Mouse (Mus musculus): ENCODE results near the gene Kctd21.
A peak's percentile ranks its signal among the peaks of the same experiment; 100 is the strongest.

Kctd21 gene

GRCm38 (mm10) chr7:97317706-97318105, 14.4 kb upstream of the Kctd21 start:
- DNase-seq (ENCODE audit: extremely low spot score), result no peak

DNA sequence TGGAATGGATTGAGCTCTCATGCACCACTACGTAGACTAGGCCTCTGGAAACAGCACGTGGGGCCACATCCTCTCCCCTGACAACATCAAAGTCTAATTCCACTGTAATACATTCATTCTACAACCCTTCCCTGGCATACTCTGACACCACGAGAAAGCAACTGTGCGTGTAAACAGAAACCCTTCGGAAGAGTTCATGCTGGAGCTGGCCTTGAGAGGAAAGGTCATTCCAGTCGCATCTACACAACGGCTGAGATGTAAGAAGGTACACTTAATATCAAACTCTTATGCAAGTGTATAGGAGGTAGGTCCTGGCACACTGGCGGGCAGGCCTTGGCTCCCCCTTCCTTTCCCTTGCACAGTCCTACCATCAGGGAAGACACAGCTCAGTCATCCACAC, 7.8 kb upstream of the Kctd21 start:
- DNase-seq (ENCODE audit: extremely low spot score), result no peak

GRCm38 (mm10) chr7:97325156-97325985, 6.8 kb upstream of the Kctd21 start:
- peak; percentile 29 for DNase-seq (ENCODE audit: extremely low spot score)

- no peak for DNase-seq (ENCODE audit: extremely low spot score)
Observed at GRCm38 (mm10) chr7:97327376-97327775, 4.8 kb upstream of the Kctd21 start.

- DNase-seq (ENCODE audit: extremely low spot score), result no peak
Observed at GRCm38 (mm10) chr7:97328891-97329588, 3.1 kb upstream of the Kctd21 start.

DNA sequence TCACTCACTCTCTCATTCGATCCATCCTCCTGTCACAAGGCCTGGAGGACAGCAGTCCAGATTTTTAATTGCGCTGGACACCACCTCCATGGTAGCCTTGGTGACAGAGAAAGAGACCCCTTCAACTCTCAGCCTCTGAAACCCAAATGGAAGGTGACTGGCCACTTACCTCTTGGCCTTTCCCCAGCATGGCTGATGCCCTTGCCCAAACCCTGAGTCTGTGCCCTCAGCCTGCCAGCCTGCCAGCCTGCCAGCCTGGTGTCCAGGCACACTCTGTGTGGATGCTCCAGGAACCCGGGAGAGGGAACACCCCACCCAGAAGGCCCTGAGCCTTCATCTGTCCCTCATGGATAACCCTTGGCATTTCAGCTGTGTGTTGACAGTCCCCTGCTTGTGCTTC, 2.5 kb upstream of the Kctd21 start:
- no peak for DNase-seq (ENCODE audit: extremely low spot score)

GRCm38 (mm10) chr7:97330931-97331645, 1.0 kb upstream of the Kctd21 start:
- DNase-seq (ENCODE audit: extremely low spot score), result peak; percentile 12

DNA sequence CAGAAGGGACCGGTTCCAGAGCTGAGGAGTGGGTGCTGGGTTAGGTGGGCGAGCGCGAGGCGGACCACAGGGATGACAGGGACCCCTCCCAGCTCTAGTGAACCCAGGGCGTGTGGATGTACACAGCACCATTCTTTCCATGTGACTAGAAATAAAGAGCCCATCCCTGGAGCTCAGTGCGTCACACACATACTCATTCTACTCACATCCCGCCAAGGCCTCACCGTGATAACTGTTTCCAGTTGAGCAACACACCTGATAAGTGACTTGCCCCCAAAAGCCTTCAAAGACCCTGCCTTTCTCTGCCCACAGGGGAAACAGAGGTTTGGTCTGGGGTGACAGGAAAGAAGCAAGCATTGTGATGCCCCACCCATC, 527 bp downstream of the Kctd21 start:
- no peak for DNase-seq (ENCODE audit: extremely low spot score)

GRCm38 (mm10) chr7:97333113-97333898, 1.2 kb downstream of the Kctd21 start:
- DNase-seq (ENCODE audit: extremely low spot score), result no peak

DNA sequence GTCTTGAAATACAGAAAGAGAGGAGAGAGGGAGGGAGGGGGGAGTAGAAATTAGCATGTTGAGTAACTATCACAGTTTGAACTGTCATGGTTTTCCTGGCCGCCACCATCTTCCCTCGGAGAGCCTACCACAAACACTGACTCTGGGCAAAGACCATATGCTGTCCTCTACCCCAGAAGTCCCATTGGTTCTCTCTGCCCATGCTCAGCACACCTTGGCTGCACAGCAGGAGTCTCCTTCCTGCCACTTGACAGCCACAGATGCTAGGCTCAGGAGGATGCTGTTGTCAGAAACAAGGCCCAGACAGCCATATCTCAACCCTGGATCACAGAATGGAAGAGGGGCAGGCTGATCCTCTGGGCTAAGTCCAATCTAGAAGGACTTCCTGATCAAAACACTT, 2.3 kb downstream of the Kctd21 start:
- DNase-seq (ENCODE audit: extremely low spot score), result no peak

- no peak for DNase-seq (ENCODE audit: extremely low spot score)
Observed at GRCm38 (mm10) chr7:97336678-97337077, 4.6 kb downstream of the Kctd21 start.

GRCm38 (mm10) chr7:97338593-97338992, 6.5 kb downstream of the Kctd21 start:
- DNase-seq (ENCODE audit: extremely low spot score), result no peak

DNA sequence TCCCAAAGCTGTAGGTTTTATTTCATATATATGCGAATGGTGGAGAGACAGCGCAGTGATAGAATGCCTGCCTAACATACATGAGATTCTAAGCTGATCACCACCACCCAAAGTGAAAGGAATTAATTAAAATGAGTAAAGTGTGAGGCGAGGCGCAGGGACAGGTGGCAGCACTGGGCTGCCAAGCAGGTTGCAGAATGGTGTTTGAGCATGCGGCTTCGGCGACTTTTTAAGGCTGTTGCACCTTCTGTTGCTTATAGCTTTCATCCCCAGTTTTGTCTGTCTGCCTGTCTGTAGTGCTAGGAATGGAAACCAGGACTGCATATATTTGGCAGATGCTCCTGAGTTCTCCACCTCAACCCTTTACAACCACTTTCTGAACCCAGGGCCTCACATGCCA, 7.5 kb downstream of the Kctd21 start:
- DNase-seq (ENCODE audit: extremely low spot score), result no peak

DNA sequence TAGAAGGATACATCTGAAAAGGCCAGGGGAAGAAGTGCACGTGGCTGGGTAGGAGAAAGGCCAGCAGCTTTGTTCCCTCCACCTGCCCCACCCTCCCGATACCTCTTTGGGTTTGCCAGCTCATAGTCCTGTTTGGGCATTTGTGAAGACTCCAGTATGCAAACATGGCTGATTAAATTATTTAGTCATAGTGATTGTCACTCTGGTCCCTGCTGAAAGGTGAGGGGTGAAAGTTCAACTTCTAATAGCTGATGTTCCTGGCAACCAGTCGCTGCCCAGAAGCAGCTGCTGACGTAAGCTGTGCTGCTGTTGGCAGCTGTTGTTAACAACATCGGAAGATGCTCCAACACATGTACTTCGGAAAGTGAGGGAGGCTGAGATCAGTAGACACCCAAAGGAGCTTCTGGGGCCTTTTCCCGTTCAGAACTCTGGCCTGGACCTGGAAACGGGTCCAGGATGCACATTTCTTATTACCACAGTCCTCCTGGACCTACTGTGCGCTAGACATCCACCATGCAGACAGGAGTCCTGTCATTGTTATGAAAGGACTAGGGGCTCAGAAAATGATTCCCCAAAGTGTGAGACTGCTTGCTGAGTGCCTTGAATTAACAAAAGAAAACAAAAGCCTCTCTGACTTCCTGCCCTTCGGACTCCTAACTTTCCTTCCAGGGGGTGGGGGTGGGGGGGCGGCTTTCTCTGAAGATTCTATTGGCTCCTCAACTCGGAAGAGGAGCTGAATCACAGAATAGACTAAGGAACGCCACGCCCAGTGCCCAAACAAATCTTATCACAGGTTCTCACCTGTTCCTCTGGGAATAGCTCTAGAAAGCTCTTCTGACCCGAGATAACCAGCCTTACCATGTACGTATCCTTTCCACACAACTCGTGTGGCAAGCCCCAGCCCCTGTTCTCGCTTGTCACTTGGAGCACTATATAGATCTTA, 9.1 kb downstream of the Kctd21 start:
- no peak for DNase-seq (ENCODE audit: extremely low spot score)

- DNase-seq (ENCODE audit: extremely low spot score), result no peak
Observed at GRCm38 (mm10) chr7:97342961-97343360, 10.8 kb downstream of the Kctd21 start.

DNA sequence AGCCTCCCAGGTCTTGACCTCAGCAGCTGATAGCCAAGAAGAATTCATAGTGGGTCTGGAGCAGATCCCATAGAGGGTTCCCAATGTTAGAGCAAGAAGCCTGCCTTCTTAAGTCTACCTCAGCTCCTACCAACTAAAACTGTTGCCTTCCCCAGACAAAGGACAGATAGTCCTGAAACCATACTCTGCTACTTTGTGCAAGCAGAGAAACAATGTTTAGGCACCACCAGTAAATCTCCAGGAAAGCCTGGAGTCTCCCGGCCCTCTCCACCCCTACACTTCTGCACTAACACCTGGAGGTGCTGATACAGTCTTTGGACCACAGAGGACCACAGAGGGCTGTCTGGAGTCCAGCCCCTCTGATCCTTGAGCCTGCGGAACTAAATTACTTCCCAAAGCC, 12.5 kb downstream of the Kctd21 start:
- no peak for DNase-seq (ENCODE audit: extremely low spot score)

DNA sequence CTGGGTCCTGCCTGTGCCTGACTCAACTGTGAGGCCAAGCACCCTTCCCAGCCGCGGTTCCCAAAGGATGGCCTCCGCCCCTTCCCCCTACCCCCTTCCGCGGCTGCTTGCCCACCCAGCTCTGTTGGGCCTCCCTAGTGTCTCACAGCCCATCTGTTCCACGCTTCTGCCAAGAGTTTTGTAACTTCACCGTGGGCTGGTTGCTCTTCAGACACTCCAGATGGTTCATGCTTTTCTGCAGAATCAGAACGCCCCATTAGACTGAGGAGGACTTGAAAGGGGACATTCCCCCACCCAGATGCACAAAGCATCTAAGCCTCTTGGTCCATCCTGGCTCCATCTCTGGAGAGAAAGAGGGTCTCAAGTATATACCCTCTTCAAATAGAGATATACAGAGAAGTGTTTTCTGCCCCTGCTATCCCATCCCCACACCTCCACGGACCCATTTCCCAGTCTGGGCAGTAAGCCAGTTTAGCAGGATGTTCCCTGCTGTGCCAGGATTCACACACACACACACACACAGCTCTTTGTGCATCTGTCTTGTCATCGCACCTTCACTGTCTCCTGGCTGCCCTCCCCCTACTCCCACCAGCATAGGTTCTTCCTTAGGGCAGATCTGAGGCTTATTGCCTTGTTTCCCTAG, 13.2 kb downstream of the Kctd21 start:
- no peak for DNase-seq (ENCODE audit: extremely low spot score)

- DNase-seq (ENCODE audit: extremely low spot score), result no peak
Observed at GRCm38 (mm10) chr7:97346111-97346821, 14.1 kb downstream of the Kctd21 start.

DNA sequence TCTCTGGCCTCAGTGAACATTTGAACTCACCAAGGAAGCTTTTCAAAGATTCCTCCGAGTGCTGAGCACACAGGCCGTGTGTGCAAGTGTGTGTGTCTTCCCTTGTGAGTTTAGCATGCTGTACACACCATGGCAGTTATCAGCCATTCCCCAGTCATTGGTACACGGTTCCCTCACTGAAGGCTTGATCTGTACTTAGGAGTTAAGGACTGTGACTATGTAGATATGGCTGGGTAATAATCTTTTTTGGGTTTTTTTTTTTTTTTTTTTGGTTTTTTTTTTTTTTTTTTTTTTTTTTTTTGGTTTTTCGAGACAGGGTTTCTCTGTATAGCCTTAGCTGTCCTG, 14.7 kb downstream of the Kctd21 start:
- DNase-seq (ENCODE audit: extremely low spot score), result no peak

DNA sequence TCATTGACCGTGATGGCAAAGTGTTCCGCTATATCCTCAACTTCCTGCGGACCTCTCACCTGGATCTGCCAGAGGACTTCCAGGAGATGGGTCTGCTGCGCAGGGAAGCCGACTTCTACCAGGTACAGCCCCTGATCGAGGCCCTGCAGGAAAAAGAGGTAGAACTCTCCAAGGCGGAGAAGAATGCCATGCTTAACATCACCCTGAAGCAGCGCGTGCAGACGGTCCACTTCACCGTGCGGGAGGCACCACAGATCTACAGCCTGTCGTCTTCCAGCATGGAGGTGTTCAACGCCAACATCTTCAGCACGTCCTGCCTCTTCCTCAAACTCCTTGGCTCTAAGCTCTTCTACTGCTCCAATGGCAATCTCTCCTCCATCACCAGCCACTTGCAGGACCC, 15.3 kb downstream of the Kctd21 start:
- no peak for DNase-seq (ENCODE audit: extremely low spot score)

Data from embryo, embryonic 9.5 days (tissue).